Mouse (Mus musculus) limb, embryonic 14.5 days (tissue): ENCODE data around the gene Tcf7l2. TPM values are rescaled to one million over a fixed set of nuclear protein-coding genes. Genes with fewer than 3 reads are reported as not detected.

Source experiments
- ATAC-seq: fragments of 200-750 bp; cut with Nextera tagmentation; 2 replicates; pipeline ENCODE4 v1.8.0; 2017; ENCODE audit warnings: low read depth, moderate number of reproducible peaks, moderate TSS enrichment; ENCODE audit not compliant: low FRiP score
- DNase-seq: peaks from one replicate; pipeline ENCODE4 v3.0.0-alpha.2; 2015; ENCODE audit warnings: low spot score
- H3K27ac ChIP-seq: fragments of 300-500 bp; sonication (generic); replicated peaks from 2 replicates; pipeline ENCODE4 v1.5.1; 2014; ENCODE audit warnings: low read depth, mild to moderate bottlenecking, low read length, moderate library complexity, mixed read lengths
- H3K27me3 ChIP-seq: fragments of 300-500 bp; sonication (generic); 2 replicates; pipeline ENCODE4 v1.6.1; 2014; ENCODE audit warnings: low read length, mixed read lengths; ENCODE audit not compliant: control insufficient read depth, insufficient read depth
- H3K36me3 ChIP-seq: fragments of 300-500 bp; sonication (generic); 2 replicates; pipeline ENCODE4 v1.6.1; 2014; ENCODE audit warnings: mild to moderate bottlenecking, low read length, moderate library complexity, mixed read lengths; ENCODE audit not compliant: control insufficient read depth, insufficient read depth
- H3K4me1 ChIP-seq: fragments of 300-500 bp; sonication (generic); 2 replicates; pipeline ENCODE4 v1.6.1; 2014; ENCODE audit warnings: antibody characterized with exemption, low read length, mixed read lengths; ENCODE audit not compliant: control insufficient read depth, insufficient read depth
- H3K4me2 ChIP-seq: fragments of 300-500 bp; sonication (generic); replicated peaks from 2 replicates; pipeline ENCODE4 v1.6.1; 2014; ENCODE audit warnings: low read depth, mild to moderate bottlenecking, low read length, moderate library complexity; ENCODE audit not compliant: severe bottlenecking
- H3K4me3 ChIP-seq: fragments of 300-500 bp; sonication (generic); replicated peaks from 2 replicates; pipeline ENCODE4 v1.5.1; 2014; ENCODE audit warnings: low read length
- H3K9ac ChIP-seq: fragments of 300-500 bp; sonication (generic); 2 replicates; pipeline ENCODE4 v1.6.1; 2014; ENCODE audit warnings: mild to moderate bottlenecking, low read depth, low read length, moderate library complexity; ENCODE audit not compliant: severe bottlenecking
- H3K9me3 ChIP-seq: fragments of 300-500 bp; sonication (generic); 2 replicates; pipeline ENCODE4 v1.6.1; 2016; ENCODE audit warnings: low read length; ENCODE audit not compliant: control insufficient read depth
- POLR2A ChIP-seq: fragments of 200-500 bp; IDR thresholded peaks from 2 replicates; pipeline ENCODE4 v1.8.0; 2012; ENCODE audit warnings: inconsistent platforms, mild to moderate bottlenecking, moderate library complexity, borderline replicate concordance; ENCODE audit not compliant: insufficient read depth, insufficient read length; ENCODE audit errors: extremely low read depth
- WGBS: fragments of 180-500 bp; shearing (Covaris S2); extraction: QIAGEN DNeasy Blood & Tissue Kit; methylation state at CpG from one replicate; pipeline ENCODE4 v1.1.7; 2014; 5-methylcytosine and 5-hydroxymethylcytosine counted together
- polyA plus RNA-seq, 2 experiments: library from polyadenylated mRNA; depleted of rRNA in 1 of 2; stranded (reverse) in 1 of 2; unstranded in 1 of 2; fragments of >200 nt; fragmentation: Nextera tagmentation in 1 of 2; extraction: Ambion mirVana in 1 of 2; gene quantifications; 2 replicates each; pipeline versions ENCODE4 v1.2.1 to v1.2.3; 2012 to 2014

Tcf7l2 gene
- polyA plus RNA-seq, 2 experiments = 51.6 to 134 TPM

- no peaks in the 10 kb centered on the region for H3K9me3 ChIP-seq
- WGBS = 93% methylated on average over 6 of the region's 6 CpGs
- no peak for ATAC-seq
Observed at GRCm38 (mm10) chr19:55706806-55707205, 34.8 kb upstream of the Tcf7l2 start.

GRCm38 (mm10) chr19:55708031-55708554 lies 33.5 kb upstream of the Tcf7l2 start:
- Histone ChIP-seq H3K9ac (no peak overlapping the region), H3K27ac (no peak overlapping the region), H3K9me3 (no peaks in the 10 kb centered on the region), H3K4me1 (0 out of 2 replicates have a peak, but pooled peaks cover 3% of the 10 kb centered on the region), H3K4me2 (no peak overlapping the region), H3K36me3 (no peaks in the 10 kb centered on the region), H3K4me3 (no peak overlapping the region), H3K27me3 (no peaks in the 10 kb centered on the region)
- WGBS = 25% methylated on average over 8 of the region's 8 CpGs
- ATAC-seq (no peak), DNase-seq (no peak)
- no peak for TF ChIP-seq POLR2A

More at GRCm38 (mm10) chr19:55706806-55707205, 34.8 kb upstream of the Tcf7l2 start:
- no peak for TF ChIP-seq POLR2A
- Histone ChIP-seq H3K27ac (no peak overlapping the region), H3K9ac (no peak overlapping the region), H3K27me3 (no peaks in the 10 kb centered on the region), H3K36me3 (no peaks in the 10 kb centered on the region), H3K4me2 (no peak overlapping the region), H3K4me1 (0 out of 2 replicates have a peak, but pooled peaks cover 3% of the 10 kb centered on the region), H3K4me3 (no peak overlapping the region)
- no peak for DNase-seq

- H3K27me3 ChIP-seq = no peaks in the 10 kb centered on the region
- 74% methylated on average over 5 of the region's 5 CpGs for WGBS
- no peak overlapping the region for H3K4me3 ChIP-seq
- H3K4me1 ChIP-seq = 0 out of 2 replicates have a peak, but pooled peaks cover 3% of the 10 kb centered on the region
- no peaks in the 10 kb centered on the region for H3K36me3 ChIP-seq
- TF ChIP-seq POLR2A = no peak
- H3K9me3 ChIP-seq = no peaks in the 10 kb centered on the region
- ATAC-seq = no peak
- no peak overlapping the region for H3K27ac ChIP-seq
- no peak for DNase-seq
- H3K4me2 ChIP-seq = no peak overlapping the region
- H3K9ac ChIP-seq = no peak overlapping the region
Observed at GRCm38 (mm10) chr19:55710841-55711240, 30.8 kb upstream of the Tcf7l2 start.

- H3K36me3 ChIP-seq = no peaks in the 10 kb centered on the region
- no peak overlapping the region for H3K9ac ChIP-seq
- no peak for TF ChIP-seq POLR2A
- H3K4me3 ChIP-seq = no peak overlapping the region
- WGBS = 81% methylated on average over 5 of the region's 5 CpGs
- no peak for ATAC-seq
- 0 out of 2 replicates have a peak, but pooled peaks cover 3% of the 10 kb centered on the region for H3K4me1 ChIP-seq
- no peak overlapping the region for H3K4me2 ChIP-seq
- no peak overlapping the region for H3K27ac ChIP-seq
- H3K27me3 ChIP-seq = no peaks in the 10 kb centered on the region
- no peak for DNase-seq
- H3K9me3 ChIP-seq = no peaks in the 10 kb centered on the region
Observed at GRCm38 (mm10) chr19:55711701-55712100, 29.9 kb upstream of the Tcf7l2 start.

- 84% methylated on average over 2 of the region's 2 CpGs for WGBS
- ATAC-seq = no peak
Observed at GRCm38 (mm10) chr19:55712678-55713077, 28.9 kb upstream of the Tcf7l2 start.

GRCm38 (mm10) chr19:55714015-55714414 lies 27.6 kb upstream of the Tcf7l2 start:
- no peaks in the 10 kb centered on the region for H3K9me3 ChIP-seq
- WGBS = 90% methylated on average over 4 of the region's 4 CpGs
- ATAC-seq = no peak
- DNase-seq = no peak
- no peaks in the 10 kb centered on the region for H3K4me1 ChIP-seq
- H3K27me3 ChIP-seq = no peaks in the 10 kb centered on the region
- no peaks in the 10 kb centered on the region for H3K36me3 ChIP-seq
- H3K27ac ChIP-seq = no peak overlapping the region
- TF ChIP-seq POLR2A = no peak
- H3K4me2 ChIP-seq = no peak overlapping the region
- no peak overlapping the region for H3K9ac ChIP-seq
- no peak overlapping the region for H3K4me3 ChIP-seq

More at GRCm38 (mm10) chr19:55712678-55713077, 28.9 kb upstream of the Tcf7l2 start:
- Histone ChIP-seq H3K4me2 (no peak overlapping the region), H3K4me1 (0 out of 2 replicates have a peak, but pooled peaks cover 3% of the 10 kb centered on the region), H3K4me3 (no peak overlapping the region), H3K9me3 (no peaks in the 10 kb centered on the region), H3K36me3 (no peaks in the 10 kb centered on the region), H3K27me3 (no peaks in the 10 kb centered on the region), H3K27ac (no peak overlapping the region), H3K9ac (no peak overlapping the region)
- TF ChIP-seq POLR2A = no peak
- no peak for DNase-seq
